Mouse (Mus musculus): Measurements from ENCODE around the gene Rapgefl1. TPM values are rescaled to one million over a fixed set of nuclear protein-coding genes. Genes with fewer than 3 reads are reported as not detected.

The Rapgefl1 gene
- polyA plus RNA-seq, 1 experiment from 2014 or later: 2.4 TPM

DNA sequence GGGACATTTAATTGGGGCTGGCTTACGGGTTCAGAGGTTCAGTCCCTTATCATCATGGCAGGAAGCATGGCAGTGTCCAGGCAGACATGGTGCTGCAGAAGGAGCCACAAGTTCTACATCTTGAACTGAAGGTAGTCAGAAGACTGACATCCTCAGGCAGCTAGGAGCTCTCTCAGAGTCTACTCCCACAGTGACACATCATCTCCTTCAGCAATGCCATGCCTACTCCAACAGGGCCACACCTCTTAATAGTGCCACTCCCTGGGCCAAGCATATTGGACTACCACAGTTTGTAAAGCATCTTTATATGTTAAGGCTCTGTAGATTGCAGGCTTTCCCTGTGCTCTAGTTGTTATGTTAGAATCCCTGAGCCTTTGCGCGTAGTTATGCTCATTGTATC lies 51.1 kb downstream of the Rapgefl1 start:
- H3K27me3 ChIP-seq (ENCODE audit: control insufficient read depth, insufficient read depth, low read length): no peaks in the 10 kb centered on the region
- no peak overlapping the region for H3K4me2 ChIP-seq (replicated peaks; ENCODE audit: low read depth, low read length)
- H3K9me3 ChIP-seq (ENCODE audit: control insufficient read depth, low read length): no peaks in the 10 kb centered on the region
- H3K36me3 ChIP-seq (ENCODE audit: control insufficient read depth, insufficient read depth, low read length): peaks cover 67% of the 10 kb centered on the region
- no peak overlapping the region for H3K4me3 ChIP-seq (ENCODE audit: low read length)
- 94% methylated on average over 3 of the region's 3 CpGs for WGBS
- ATAC-seq (ENCODE audit: low FRiP score, low TSS enrichment): no peak
- H3K9ac ChIP-seq (ENCODE audit: low read depth, low read length): no peak overlapping the region
- H3K27ac ChIP-seq (ENCODE audit: low read depth, low read length): no peak overlapping the region
- no peaks in the 10 kb centered on the region for H3K4me1 ChIP-seq (ENCODE audit: control insufficient read depth, insufficient read depth, low read length)

GRCm38 (mm10) chr11:98889077-98889476 lies 52.5 kb downstream of the Rapgefl1 start:
- Histone ChIP-seq H3K27me3 (ENCODE audit: control insufficient read depth, insufficient read depth, low read length) (no peaks in the 10 kb centered on the region), H3K9ac (ENCODE audit: low read depth, low read length) (no peak overlapping the region), H3K4me2 (replicated peaks; ENCODE audit: low read depth, low read length) (no peak overlapping the region), H3K4me1 (ENCODE audit: control insufficient read depth, insufficient read depth, low read length) (no peaks in the 10 kb centered on the region), H3K27ac (ENCODE audit: low read depth, low read length) (no peak overlapping the region), H3K4me3 (ENCODE audit: low read length) (no peak overlapping the region), H3K36me3 (ENCODE audit: control insufficient read depth, insufficient read depth, low read length) (peaks cover 80% of the 10 kb centered on the region), H3K9me3 (ENCODE audit: control insufficient read depth, low read length) (no peaks in the 10 kb centered on the region)
- ATAC-seq (ENCODE audit: low FRiP score, low TSS enrichment): no peak
- 95% methylated on average over 4 of the region's 4 CpGs for WGBS

DNA sequence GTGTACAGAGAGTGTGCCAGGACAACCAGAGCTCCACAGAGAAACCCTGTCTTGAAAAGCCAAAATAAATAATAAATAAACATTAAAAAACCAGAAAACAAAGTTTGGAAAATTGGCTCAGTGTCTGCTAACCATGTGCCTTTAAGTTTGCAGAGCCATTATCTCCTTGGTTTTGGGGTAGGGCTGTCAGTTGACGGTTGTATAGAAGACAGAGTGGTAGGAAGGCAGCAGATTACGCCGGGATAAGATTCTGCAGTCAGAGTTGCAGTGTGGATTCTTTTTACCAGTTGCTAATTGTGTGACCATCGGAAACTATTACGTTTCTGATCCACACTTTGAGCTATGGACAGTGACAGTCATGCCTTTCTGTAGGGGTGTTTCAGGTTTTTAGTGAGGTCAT lies 53.4 kb downstream of the Rapgefl1 start:
- Histone ChIP-seq H3K27ac (ENCODE audit: low read depth, low read length) (no peak overlapping the region), H3K9me3 (ENCODE audit: control insufficient read depth, low read length) (no peaks in the 10 kb centered on the region), H3K9ac (ENCODE audit: low read depth, low read length) (no peak overlapping the region), H3K4me1 (ENCODE audit: control insufficient read depth, insufficient read depth, low read length) (no peaks in the 10 kb centered on the region), H3K4me2 (replicated peaks; ENCODE audit: low read depth, low read length) (no peak overlapping the region), H3K27me3 (ENCODE audit: control insufficient read depth, insufficient read depth, low read length) (no peaks in the 10 kb centered on the region), H3K36me3 (ENCODE audit: control insufficient read depth, insufficient read depth, low read length) (peaks cover 84% of the 10 kb centered on the region), H3K4me3 (ENCODE audit: low read length) (no peak overlapping the region)
- WGBS: 95% methylated on average over 5 of the region's 5 CpGs
- no peak for ATAC-seq (ENCODE audit: low FRiP score, low TSS enrichment)

DNA sequence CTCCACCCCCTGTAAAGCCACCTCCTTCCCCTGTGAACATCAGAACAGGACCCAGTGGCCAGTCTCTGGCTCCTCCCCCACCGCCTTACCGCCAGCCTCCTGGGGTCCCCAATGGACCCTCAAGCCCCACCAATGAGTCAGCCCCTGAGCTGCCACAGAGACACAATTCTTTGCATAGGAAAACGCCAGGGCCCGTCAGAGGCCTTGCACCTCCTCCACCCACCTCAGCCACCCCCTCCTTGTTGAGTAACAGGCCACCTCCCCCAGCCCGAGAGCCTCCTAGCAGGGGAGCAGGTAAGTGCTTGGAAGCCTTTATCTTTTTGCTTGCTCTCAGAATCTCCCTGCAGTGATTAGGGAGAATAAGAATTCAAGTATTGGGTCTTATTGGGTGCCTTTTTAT lies 55.8 kb downstream of the Rapgefl1 start:
- Histone ChIP-seq H3K27ac (ENCODE audit: low read depth, low read length) (no peak overlapping the region), H3K4me2 (replicated peaks; ENCODE audit: low read depth, low read length) (no peak overlapping the region), H3K9me3 (ENCODE audit: control insufficient read depth, low read length) (no peaks in the 10 kb centered on the region), H3K4me3 (ENCODE audit: low read length) (no peak overlapping the region), H3K4me1 (ENCODE audit: control insufficient read depth, insufficient read depth, low read length) (no peaks in the 10 kb centered on the region), H3K9ac (ENCODE audit: low read depth, low read length) (no peak overlapping the region), H3K27me3 (ENCODE audit: control insufficient read depth, insufficient read depth, low read length) (no peaks in the 10 kb centered on the region), H3K36me3 (ENCODE audit: control insufficient read depth, insufficient read depth, low read length) (peaks cover 88% of the 10 kb centered on the region)
- ATAC-seq (ENCODE audit: low FRiP score, low TSS enrichment): peak; percentile 20; the same call in 1 of the 2 replicates
- 66% methylated on average over 5 of the region's 5 CpGs for WGBS

- H3K4me1 ChIP-seq (ENCODE audit: control insufficient read depth, insufficient read depth, low read length): peaks cover 15% of the 10 kb centered on the region
- no peak overlapping the region for H3K4me3 ChIP-seq (ENCODE audit: low read length)
- H3K4me2 ChIP-seq (replicated peaks; ENCODE audit: low read depth, low read length): no peak overlapping the region
- no peak overlapping the region for H3K27ac ChIP-seq (ENCODE audit: low read depth, low read length)
- 78% methylated on average over 12 of the region's 12 CpGs for WGBS
- H3K27me3 ChIP-seq (ENCODE audit: control insufficient read depth, insufficient read depth, low read length): no peaks in the 10 kb centered on the region
- H3K9me3 ChIP-seq (ENCODE audit: control insufficient read depth, low read length): no peaks in the 10 kb centered on the region
- peaks cover 57% of the 10 kb centered on the region for H3K36me3 ChIP-seq (ENCODE audit: control insufficient read depth, insufficient read depth, low read length)
- H3K9ac ChIP-seq (ENCODE audit: low read depth, low read length): no peak overlapping the region
- ATAC-seq (ENCODE audit: low FRiP score, low TSS enrichment): no peak
These were observed 64.0 kb downstream of the Rapgefl1 start for GRCm38 (mm10) chr11:98900529-98901125.

GRCm38 (mm10) chr11:98902621-98903245 lies 66.1 kb downstream of the Rapgefl1 start:
- Histone ChIP-seq H3K27ac (ENCODE audit: low read depth, low read length) (peak overlapping the region; percentile 79), H3K36me3 (ENCODE audit: control insufficient read depth, insufficient read depth, low read length) (peaks cover 36% of the 10 kb centered on the region), H3K4me2 (replicated peaks; ENCODE audit: low read depth, low read length) (0 out of 2 replicates have a peak overlapping the region, but pooled peaks have one; percentile 2), H3K4me3 (ENCODE audit: low read length) (no peak overlapping the region), H3K27me3 (ENCODE audit: control insufficient read depth, insufficient read depth, low read length) (no peaks in the 10 kb centered on the region), H3K9ac (ENCODE audit: low read depth, low read length) (no peak overlapping the region), H3K4me1 (ENCODE audit: control insufficient read depth, insufficient read depth, low read length) (peaks cover 20% of the 10 kb centered on the region), H3K9me3 (ENCODE audit: control insufficient read depth, low read length) (no peaks in the 10 kb centered on the region)
- 9% methylated on average over 10 of the region's 10 CpGs for WGBS
- peak; percentile 13; the same call in 1 of the 2 replicates for ATAC-seq (ENCODE audit: low FRiP score, low TSS enrichment)

Other genes with a start within 250 kb of the Rapgefl1 start
- gene Ormdl3, start 249.4 kb upstream of the Rapgefl1 start, polyA plus RNA-seq (2014; fragmentation: Nextera tagmentation; extraction: Ambion mirVana): 7.1 and 26.6 TPM in 2 replicates
- not detected in 2 replicates for gene Lrrc3c, start 238.5 kb upstream of the Rapgefl1 start, polyA plus RNA-seq (2014; fragmentation: Nextera tagmentation; extraction: Ambion mirVana)
- gene Gm12355, start 211.1 kb upstream of the Rapgefl1 start, polyA plus RNA-seq (2014; fragmentation: Nextera tagmentation; extraction: Ambion mirVana): 0.60 and 1.2 TPM in 2 replicates
- not detected in 2 replicates for gene Gsdma3, start 210.4 kb upstream of the Rapgefl1 start, polyA plus RNA-seq (2014; fragmentation: Nextera tagmentation; extraction: Ambion mirVana)
- not detected in 2 replicates for gene Gsdma2, start 190.0 kb upstream of the Rapgefl1 start, polyA plus RNA-seq (2014; fragmentation: Nextera tagmentation; extraction: Ambion mirVana)
- gene Gsdma, start 172.4 kb upstream of the Rapgefl1 start, polyA plus RNA-seq (2014; fragmentation: Nextera tagmentation; extraction: Ambion mirVana): 0.16 TPM in 1 of 2 replicates, not detected in the other
- gene Psmd3, start 154.2 kb upstream of the Rapgefl1 start, polyA plus RNA-seq (2014; fragmentation: Nextera tagmentation; extraction: Ambion mirVana): 181 and 187 TPM in 2 replicates
- not detected in 2 replicates for gene Csf3, start 135.5 kb upstream of the Rapgefl1 start, polyA plus RNA-seq (2014; fragmentation: Nextera tagmentation; extraction: Ambion mirVana)
- gene Med24, start 107.3 kb upstream of the Rapgefl1 start, polyA plus RNA-seq (2014; fragmentation: Nextera tagmentation; extraction: Ambion mirVana): 39.5 and 59.1 TPM in 2 replicates
- 28.0 and 31.8 TPM in 2 replicates for gene Thra, start 96.1 kb upstream of the Rapgefl1 start, polyA plus RNA-seq (2014; fragmentation: Nextera tagmentation; extraction: Ambion mirVana)
- gene Nr1d1, start 61.5 kb upstream of the Rapgefl1 start, polyA plus RNA-seq (2014; fragmentation: Nextera tagmentation; extraction: Ambion mirVana): 1.6 and 2.6 TPM in 2 replicates
- 21.6 and 33.7 TPM in 2 replicates for gene Msl1, start 41.3 kb upstream of the Rapgefl1 start, polyA plus RNA-seq (2014; fragmentation: Nextera tagmentation; extraction: Ambion mirVana)
- 28.1 and 43.1 TPM in 2 replicates for gene Casc3, start 31.9 kb upstream of the Rapgefl1 start, polyA plus RNA-seq (2014; fragmentation: Nextera tagmentation; extraction: Ambion mirVana)
- 6.5 and 6.7 TPM in 2 replicates for gene Wipf2, start 26.9 kb downstream of the Rapgefl1 start, polyA plus RNA-seq (2014; fragmentation: Nextera tagmentation; extraction: Ambion mirVana)
- 32.5 and 44.1 TPM in 2 replicates for gene Cdc6, start 71.0 kb downstream of the Rapgefl1 start, polyA plus RNA-seq (2014; fragmentation: Nextera tagmentation; extraction: Ambion mirVana)
- 27.7 and 36.7 TPM in 2 replicates for gene Rara, start 91.0 kb downstream of the Rapgefl1 start, polyA plus RNA-seq (2014; fragmentation: Nextera tagmentation; extraction: Ambion mirVana)
- 0.64 TPM in 1 of 2 replicates, not detected in the other for gene Gjd3, start 146.2 kb downstream of the Rapgefl1 start, polyA plus RNA-seq (2014; fragmentation: Nextera tagmentation; extraction: Ambion mirVana)
- 284 and 300 TPM in 2 replicates for gene Top2a, start 187.4 kb downstream of the Rapgefl1 start, polyA plus RNA-seq (2014; fragmentation: Nextera tagmentation; extraction: Ambion mirVana)
- 421 and 542 TPM in 2 replicates for gene Igfbp4, start 204.5 kb downstream of the Rapgefl1 start, polyA plus RNA-seq (2014; fragmentation: Nextera tagmentation; extraction: Ambion mirVana)